16 mouse cellular contexts compared by ENCODE assay signal in the genomic region with DNA sequence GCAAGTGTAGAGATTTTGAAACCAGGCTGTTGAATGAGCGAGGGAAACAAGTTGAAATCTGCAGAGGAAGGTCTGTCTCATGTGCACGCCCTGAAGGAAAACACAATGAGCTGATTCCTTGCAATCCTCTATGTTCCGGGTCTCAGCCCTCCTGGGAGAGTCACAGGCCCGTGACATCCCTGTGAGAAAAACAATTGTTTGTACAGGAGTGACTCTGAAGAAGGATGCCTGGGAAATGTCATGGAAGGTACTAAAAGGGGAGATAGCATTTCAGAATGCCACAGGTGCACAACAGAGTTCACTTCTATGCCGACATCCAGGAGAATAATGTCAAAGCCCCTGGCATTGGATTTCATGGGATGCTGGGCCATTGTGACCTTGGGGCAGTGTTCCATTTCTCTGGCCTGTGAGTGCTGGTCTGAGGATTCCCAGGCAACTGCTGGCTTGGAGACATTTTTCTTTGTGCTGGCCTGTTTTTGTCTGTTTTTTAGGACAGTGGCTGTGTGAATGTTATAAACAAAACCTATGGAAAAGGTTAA.
"Had no signal": no experiment of that assay in that cellular context is flagged by ENCODE, and none has a peak within 500 bp of the region (broad histone marks: within the 10 kb centered on the region; RNA-seq: fewer than 3 reads in every experiment).

No protein-coding gene starts in this region.

- H3K4me2 ChIP-seq: intestine, embryonic 15.5 days; limb, embryonic 15.5 days; liver, embryonic 12.5 days; lung, embryonic 14.5 days; midbrain, embryonic 12.5 days; neural tube, embryonic 13.5 days had no signal

- H3K36me3 ChIP-seq: intestine, embryonic 15.5 days; limb, embryonic 15.5 days; liver, embryonic 12.5 days; midbrain, embryonic 12.5 days; neural tube, embryonic 13.5 days had no signal

- ATAC-seq: intestine, embryonic 15.5 days; liver, embryonic 12.5 days had no signal

- H3K27ac ChIP-seq: intestine, embryonic 15.5 days; left cerebral cortex, adult 2 months; limb, embryonic 15.5 days; liver, embryonic 12.5 days; midbrain, embryonic 12.5 days; neural tube, embryonic 13.5 days had no signal

- H3K9me3 ChIP-seq: intestine, embryonic 15.5 days; limb, embryonic 15.5 days; liver, embryonic 12.5 days; midbrain, embryonic 12.5 days; neural tube, embryonic 13.5 days had no signal

- H3K27me3 ChIP-seq: intestine, embryonic 15.5 days; limb, embryonic 15.5 days; liver, embryonic 12.5 days; midbrain, embryonic 12.5 days; neural tube, embryonic 13.5 days had no signal

- DNase-seq: kidney, adult 2 months; kidney, postnatal 4 days; lung, embryonic 14.5 days; lung, postnatal 10 days; lung, postnatal 4 days; retina, postnatal 1 day; right cerebral cortex, postnatal 4 days; spleen, adult 18-20 months; thymus, adult 18-20 months; thymus, postnatal 14 days had no signal

- H3K4me1 ChIP-seq: intestine, embryonic 15.5 days; limb, embryonic 15.5 days; liver, embryonic 12.5 days; neural tube, embryonic 13.5 days had no signal

- H3K9ac ChIP-seq: intestine, embryonic 15.5 days; limb, embryonic 15.5 days; liver, embryonic 12.5 days; lung, embryonic 14.5 days; midbrain, embryonic 12.5 days; neural tube, embryonic 13.5 days had no signal

- H3K4me3 ChIP-seq: intestine, embryonic 15.5 days; left cerebral cortex, adult 2 months; limb, embryonic 15.5 days; liver, embryonic 12.5 days; midbrain, embryonic 12.5 days; neural tube, embryonic 13.5 days had no signal
